Mouse (Mus musculus) kidney, adult 2 months (tissue): ENCODE data around the gene Cfap44.

Source experiments
- CTCF ChIP-seq: fragments of 200-500 bp; conservative IDR thresholded peaks from 2 replicates; pipeline ENCODE4 v1.5.1; 2011; ENCODE audit warnings: low read depth, mild to moderate bottlenecking, control low read depth, low read length, moderate library complexity, mixed read lengths; ENCODE audit not compliant: insufficient read depth, insufficient read length
- POLR2A ChIP-seq: fragments of 200-500 bp; IDR thresholded peaks from one replicate; pipeline ENCODE4 v1.6.1; 2011; ENCODE audit warnings: low read depth, low read length, control low read depth

DNA sequence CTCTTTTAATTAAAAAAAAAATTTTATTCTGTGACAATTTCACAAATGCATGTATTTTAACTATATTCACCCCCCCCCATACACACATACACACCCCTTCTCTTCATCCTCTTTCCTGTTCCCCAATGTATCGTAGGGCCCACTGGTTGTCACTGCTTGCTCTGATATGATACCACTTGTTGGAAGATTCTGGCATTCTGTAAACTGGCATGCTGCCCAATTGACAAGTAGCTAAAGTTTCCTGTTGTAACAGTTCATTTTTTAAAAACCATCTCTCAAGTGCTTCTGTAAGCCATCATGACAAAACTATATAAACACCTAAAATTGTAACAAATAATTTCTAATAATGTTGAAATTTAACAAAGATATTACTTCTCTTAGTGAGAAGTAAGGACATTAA, 10.3 kb upstream of the Cfap44 start:
- TF ChIP-seq CTCF, result no peak
- TF ChIP-seq POLR2A, result no peak
